Mouse (Mus musculus) neutrophil, adult 59 days (primary cell): ENCODE measurements around the gene Olfr948. TPM values are rescaled to one million over a fixed set of nuclear protein-coding genes. Genes with fewer than 3 reads are reported as not detected.

Experiments used
- total RNA-seq, 2 experiments: library from RNA; stranded (reverse); gene quantifications; 1 replicate in 1 of 2; 2 replicates in 1 of 2; pipeline ENCODE4 v1.2.4; 2023

The Olfr948 gene
- total RNA-seq, result not detected

DNA sequence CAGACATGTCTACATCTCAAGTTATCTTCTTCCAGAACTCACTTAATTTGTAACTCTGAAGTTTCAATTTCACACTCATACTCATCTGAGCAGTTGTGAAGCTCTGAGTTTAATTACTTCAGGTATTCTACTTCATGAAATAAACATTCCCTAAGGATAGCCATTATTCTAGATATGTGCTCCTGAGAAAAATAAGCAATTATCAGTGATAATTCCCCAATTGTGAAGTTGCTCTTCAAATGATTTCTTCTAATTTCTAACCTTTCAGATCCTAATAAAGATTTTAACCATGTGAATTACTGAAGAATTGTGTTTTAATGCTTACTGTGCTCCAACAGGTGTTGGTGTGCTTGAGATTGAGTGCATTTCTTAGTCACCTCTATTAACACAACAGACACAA is at the start of gene Olfr948:
Gene Olfr948 (minus strand): TSS at position 101 of the 400 bp plus-strand sequence.

DNA sequence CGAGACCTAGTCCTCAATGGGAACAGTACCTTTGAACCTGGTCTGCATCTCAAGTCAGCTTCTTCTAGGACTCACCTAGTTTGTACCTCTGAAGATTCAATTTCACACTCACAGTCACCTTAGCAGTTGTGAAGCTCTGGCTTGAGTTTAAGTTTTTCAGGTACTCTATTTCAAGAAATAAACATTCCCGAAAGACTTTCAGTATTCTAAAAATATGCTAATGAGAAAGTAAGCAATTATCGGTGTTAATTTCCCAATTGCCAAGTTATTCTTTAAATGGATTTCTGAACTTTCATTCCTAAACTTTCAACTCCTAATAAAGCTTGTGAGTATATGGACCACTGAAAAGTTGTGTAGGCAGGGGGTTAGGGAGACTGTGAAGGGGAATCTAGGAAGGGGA is 49.1 kb downstream of the Olfr948 start, which contains the start of gene Olfr945:
Gene Olfr945 (minus strand): TSS at position 101 of the 400 bp plus-strand sequence.

Other genes with a start within 250 kb of the Olfr948 start
- not detected for gene Olfr938, start 247.2 kb downstream of the Olfr948 start, total RNA-seq
- gene Olfr27, start 197.9 kb downstream of the Olfr948 start, total RNA-seq, result not detected
- not detected for gene Olfr943, start 159.7 kb downstream of the Olfr948 start, total RNA-seq
- not detected for gene Olfr944, start 124.1 kb downstream of the Olfr948 start, total RNA-seq
- not detected for gene Olfr1537, start 76.1 kb downstream of the Olfr948 start, total RNA-seq
- not detected for gene Olfr945, start 49.2 kb downstream of the Olfr948 start, total RNA-seq
- gene Olfr951, start 61.4 kb upstream of the Olfr948 start, total RNA-seq, result not detected
- gene Olfr952, start 101.1 kb upstream of the Olfr948 start, total RNA-seq, result not detected
- not detected for gene Olfr954, start 130.7 kb upstream of the Olfr948 start, total RNA-seq
- gene Olfr955, start 145.9 kb upstream of the Olfr948 start, total RNA-seq, result not detected
- not detected for gene Olfr44, start 167.9 kb upstream of the Olfr948 start, total RNA-seq
- not detected for gene Olfr957, start 189.8 kb upstream of the Olfr948 start, total RNA-seq
- gene Olfr958, start 228.0 kb upstream of the Olfr948 start, total RNA-seq, result not detected
- not detected for gene Olfr959, start 249.5 kb upstream of the Olfr948 start, total RNA-seq